Mouse (Mus musculus) effector memory CD4-positive, alpha-beta T cell, adult 5 months (primary cell): ENCODE data around the gene E130114P18Rik. TPM values are rescaled to one million over a fixed set of nuclear protein-coding genes. Genes with fewer than 3 reads are reported as not detected.

Experiments used
- polyA plus RNA-seq: library from polyadenylated mRNA; unstranded; fragments of 100-300 nt; shearing (Covaris generic); gene quantifications from one replicate; pipeline ENCODE4 v1.2.1, GENCODE M21; 2017

The E130114P18Rik gene
- not detected for polyA plus RNA-seq

DNA sequence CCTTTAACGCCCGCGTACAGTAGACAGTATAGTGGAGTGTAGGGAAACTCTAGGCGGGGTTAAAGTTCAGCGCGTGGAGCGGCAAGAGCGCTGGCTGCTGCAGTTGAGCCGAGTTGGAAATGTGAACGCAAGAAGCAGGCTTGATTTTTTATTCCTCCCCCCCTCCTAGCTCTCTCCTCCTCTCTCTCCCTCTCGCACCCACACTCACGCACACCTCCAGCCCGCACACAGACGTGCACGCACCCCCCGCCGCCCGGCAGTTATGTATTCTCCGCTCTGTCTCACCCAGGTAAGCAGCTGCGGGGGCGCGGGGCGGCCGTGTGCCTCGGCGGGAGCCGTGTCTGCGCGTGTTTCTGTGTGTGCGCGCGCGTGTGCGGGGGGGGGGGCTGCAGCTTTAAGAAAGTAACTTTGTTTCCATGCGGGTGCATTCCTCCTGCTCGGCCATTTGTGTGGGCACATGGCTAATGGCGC, at the start of gene E130114P18Rik:
E130114P18Rik (minus strand) TSS at position 373 of the 471 bp plus-strand sequence.

GRCm38 (mm10) chr4:97772641-97773040, 5.2 kb downstream of the E130114P18Rik start, which contains the start of gene Nfia:
TSS of gene Nfia (plus strand) at chr4:97772734.

Other genes starting within 250 kb of the E130114P18Rik start
- 9.4 TPM for gene Nfia, start 5.3 kb downstream of the E130114P18Rik start, polyA plus RNA-seq